Mouse (Mus musculus) heart, postnatal 0 days (tissue): ENCODE results near the gene a. TPM values are rescaled to one million over a fixed set of nuclear protein-coding genes. Genes with fewer than 3 reads are reported as not detected.

Experiments
- ATAC-seq: fragments of 200-750 bp; cut with Nextera tagmentation; 2 replicates; pipeline ENCODE4 v1.8.0; 2017; ENCODE audit warnings: low read depth, moderate number of reproducible peaks, moderate library complexity; ENCODE audit not compliant: insufficient read depth
- DNase-seq: peaks from one replicate; pipeline ENCODE4 v3.0.0-alpha.2; 2016; ENCODE audit warnings: low spot score
- H3K27ac ChIP-seq: fragments of 300-500 bp; sonication (generic); 2 replicates; pipeline ENCODE4 v1.5.1; 2014; ENCODE audit warnings: low read depth, mild to moderate bottlenecking
- H3K27me3 ChIP-seq: fragments of 300-500 bp; sonication (generic); 2 replicates; pipeline ENCODE4 v1.6.1; 2014; ENCODE audit warnings: low read length, mixed read lengths; ENCODE audit not compliant: control insufficient read depth, insufficient read depth
- H3K36me3 ChIP-seq: fragments of 300-500 bp; sonication (generic); replicated peaks from 2 replicates; pipeline ENCODE4 v1.6.1; 2014; ENCODE audit warnings: low read length, mixed read lengths; ENCODE audit not compliant: control insufficient read depth, insufficient read depth
- H3K4me1 ChIP-seq: fragments of 300-500 bp; sonication (generic); 2 replicates; pipeline ENCODE4 v1.6.1; 2014; ENCODE audit warnings: antibody characterized with exemption; ENCODE audit not compliant: control insufficient read depth, insufficient read depth
- H3K4me2 ChIP-seq: fragments of 300-500 bp; sonication (generic); 2 replicates; pipeline ENCODE4 v1.6.1; 2014; ENCODE audit warnings: low read depth, mild to moderate bottlenecking, low read length, moderate library complexity
- H3K4me3 ChIP-seq: fragments of 300-500 bp; sonication (generic); 2 replicates; pipeline ENCODE4 v1.5.1; 2014; ENCODE audit warnings: low read depth, low read length
- H3K9ac ChIP-seq: fragments of 300-500 bp; sonication (generic); replicated peaks from 2 replicates; pipeline ENCODE4 v1.6.1; 2014; ENCODE audit warnings: low read depth, low read length, mixed read lengths
- H3K9me3 ChIP-seq: fragments of 300-500 bp; sonication (generic); replicated peaks from 2 replicates; pipeline ENCODE4 v1.6.1; 2016; ENCODE audit warnings: low read length; ENCODE audit not compliant: control insufficient read depth
- CTCF ChIP-seq: IDR thresholded peaks from 2 replicates; pipeline ENCODE4 v1.5.1; 2016; ENCODE audit warnings: antibody characterized with exemption, control low read depth, low read depth
- EP300 ChIP-seq: IDR thresholded peaks from 2 replicates; pipeline ENCODE4 v1.6.1; 2016; ENCODE audit warnings: antibody characterized with exemption, low read depth
- WGBS: fragments of 180-500 bp; shearing (Covaris S2); extraction: QIAGEN DNeasy Blood & Tissue Kit; methylation state at CpG from one replicate; pipeline ENCODE4 v1.1.7; 2014; 5-methylcytosine and 5-hydroxymethylcytosine counted together
- polyA plus RNA-seq: library from polyadenylated mRNA; unstranded; fragments of >200 nt; fragmentation: Nextera tagmentation; extraction: Ambion mirVana; gene quantifications from 2 replicates; pipeline ENCODE4 v1.2.1, GENCODE M21; 2015
- total RNA-seq: library from RNA; depleted of rRNA; stranded (reverse); fragments of >200 nt; gene quantifications from 2 replicates; pipeline ENCODE4 v1.2.3, GENCODE M21; 2014; ENCODE audit warnings: low replicate concordance

a gene
- total and polyA plus RNA-seq, 2 experiments from 2014 or later: not detected

- H3K4me1 ChIP-seq: peaks cover 3% of the 10 kb centered on the region; the same call in 1 of the 2 replicates
- WGBS: 92% methylated on average over 6 of the region's 6 CpGs
- H3K4me2 ChIP-seq: no peak overlapping the region
- ATAC-seq (no peak), DNase-seq (no peak)
- 0 out of 2 replicates have a peak, but pooled peaks cover 5% of the 10 kb centered on the region for H3K9me3 ChIP-seq
- H3K27me3 ChIP-seq: no peaks in the 10 kb centered on the region
- no peak overlapping the region for H3K27ac ChIP-seq
- H3K4me3 ChIP-seq: no peak overlapping the region
- no peak overlapping the region for H3K9ac ChIP-seq
- no peaks in the 10 kb centered on the region for H3K36me3 ChIP-seq
- TF ChIP-seq EP300: no peak
- no peak for TF ChIP-seq CTCF
Measured at GRCm38 (mm10) chr2:154834149-154834865, 43.1 kb downstream of the a start.

GRCm38 (mm10) chr2:154836537-154836936 is 45.3 kb downstream of the a start:
- Histone ChIP-seq H3K4me1 (peaks cover 3% of the 10 kb centered on the region; the same call in 1 of the 2 replicates), H3K27me3 (no peaks in the 10 kb centered on the region), H3K27ac (no peak overlapping the region), H3K9me3 (0 out of 2 replicates have a peak, but pooled peaks cover 9% of the 10 kb centered on the region), H3K36me3 (no peaks in the 10 kb centered on the region), H3K4me3 (no peak overlapping the region), H3K9ac (no peak overlapping the region), H3K4me2 (no peak overlapping the region)
- TF ChIP-seq EP300: no peak
- TF ChIP-seq CTCF: no peak
- DNase-seq: no peak
- 81% methylated on average over 2 of the region's 2 CpGs for WGBS
- no peak for ATAC-seq

- TF ChIP-seq CTCF (no peak), EP300 (no peak)
- no peak for ATAC-seq
Measured at GRCm38 (mm10) chr2:154848086-154848485, 56.9 kb downstream of the a start.

GRCm38 (mm10) chr2:154855383-154855782 is 64.2 kb downstream of the a start:
- no peak for TF ChIP-seq EP300
- TF ChIP-seq CTCF: peak; percentile 61
- no peak for ATAC-seq
- Histone ChIP-seq H3K4me3 (no peak overlapping the region), H3K4me2 (no peak overlapping the region), H3K27me3 (no peaks in the 10 kb centered on the region), H3K4me1 (no peaks in the 10 kb centered on the region), H3K36me3 (peaks cover 32% of the 10 kb centered on the region), H3K27ac (no peak overlapping the region), H3K9ac (no peak overlapping the region), H3K9me3 (no peaks in the 10 kb centered on the region; the same call in 1 of the 2 replicates)
- DNase-seq: peak; percentile 32
- WGBS: 84% methylated on average over 1 of the region's 1 CpGs

More at GRCm38 (mm10) chr2:154848086-154848485, 56.9 kb downstream of the a start:
- Histone ChIP-seq H3K4me1 (no peaks in the 10 kb centered on the region), H3K9ac (no peak overlapping the region), H3K27ac (no peak overlapping the region), H3K4me3 (no peak overlapping the region), H3K27me3 (no peaks in the 10 kb centered on the region), H3K9me3 (no peaks in the 10 kb centered on the region; the same call in 1 of the 2 replicates), H3K36me3 (peaks cover 4% of the 10 kb centered on the region; the same call in 1 of the 2 replicates), H3K4me2 (no peak overlapping the region)
- DNase-seq: no peak

GRCm38 (mm10) chr2:154863672-154864071 is 72.5 kb downstream of the a start:
- no peak overlapping the region for H3K4me3 ChIP-seq
- no peak for ATAC-seq
- H3K4me1 ChIP-seq: no peaks in the 10 kb centered on the region
- TF ChIP-seq EP300 (no peak), CTCF (no peak)
- DNase-seq: no peak
- no peak overlapping the region for H3K4me2 ChIP-seq
- H3K9ac ChIP-seq: no peak overlapping the region
- peaks cover 83% of the 10 kb centered on the region for H3K36me3 ChIP-seq
- H3K27ac ChIP-seq: no peak overlapping the region
- WGBS: 91% methylated on average over 12 of the region's 13 CpGs
- H3K27me3 ChIP-seq: no peaks in the 10 kb centered on the region
- H3K9me3 ChIP-seq: no peaks in the 10 kb centered on the region
